Mouse (Mus musculus) hindbrain, embryonic 13.5 days (tissue): Measurements from ENCODE around the gene Tspyl4. TPM values are rescaled to one million over a fixed set of nuclear protein-coding genes. Genes with fewer than 3 reads are reported as not detected.
A peak's percentile ranks its signal among the peaks of the same experiment; 100 is the strongest.
"Not testable (repeated sequence)": the region's sequence is repeated elsewhere in the genome, so short reads cannot be mapped to it uniquely, and the experiment has no call there.

Source experiments
- ATAC-seq: fragments of 200-750 bp; cut with Nextera tagmentation; 2 replicates; pipeline ENCODE4 v1.8.0; 2017; ENCODE audit warnings: moderate TSS enrichment; ENCODE audit not compliant: low FRiP score
- H3K27ac ChIP-seq: fragments of 300-500 bp; sonication (generic); 2 replicates; pipeline ENCODE4 v1.5.1; 2015; ENCODE audit warnings: inconsistent platforms, mild to moderate bottlenecking, moderate library complexity
- H3K27me3 ChIP-seq: fragments of 300-500 bp; sonication (generic); 2 replicates; pipeline ENCODE4 v1.6.1; 2015; ENCODE audit warnings: mild to moderate bottlenecking, inconsistent platforms
- H3K36me3 ChIP-seq: fragments of 300-500 bp; sonication (generic); 2 replicates; pipeline ENCODE4 v1.6.1; 2015; ENCODE audit warnings: mild to moderate bottlenecking, inconsistent platforms
- H3K4me1 ChIP-seq: fragments of 300-500 bp; sonication (generic); replicated peaks from 2 replicates; pipeline ENCODE4 v1.6.1; 2015; ENCODE audit warnings: inconsistent platforms
- H3K4me2 ChIP-seq: fragments of 300-500 bp; sonication (generic); 2 replicates; pipeline ENCODE4 v1.6.1; 2015; ENCODE audit warnings: inconsistent platforms, mild to moderate bottlenecking, moderate library complexity
- H3K4me3 ChIP-seq: fragments of 300-500 bp; sonication (generic); 2 replicates; pipeline ENCODE4 v1.5.1; 2015; ENCODE audit warnings: mild to moderate bottlenecking, inconsistent platforms
- H3K9ac ChIP-seq: fragments of 300-500 bp; sonication (generic); 2 replicates; pipeline ENCODE4 v1.6.1; 2015; ENCODE audit warnings: mild to moderate bottlenecking, inconsistent platforms
- H3K9me3 ChIP-seq: fragments of 300-500 bp; sonication (generic); 2 replicates; pipeline ENCODE4 v1.6.1; 2016; ENCODE audit warnings: inconsistent platforms
- WGBS: fragments of 180-500 bp; shearing (Covaris S2); methylation state at CpG from one replicate; pipeline ENCODE4 v1.1.7; 2015; 5-methylcytosine and 5-hydroxymethylcytosine counted together
- polyA plus RNA-seq: library from polyadenylated mRNA; unstranded; fragments of >200 nt; fragmentation: Nextera tagmentation; extraction: Ambion mirVana; gene quantifications from 2 replicates; pipeline ENCODE4 v1.2.1, GENCODE M21; 2015

Tspyl4 gene
- 229 and 238 TPM in 2 replicates for polyA plus RNA-seq

GRCm38 (mm10) chr10:34297299-34297979 lies at the start of gene Tspyl4:
Tspyl4 (plus strand) TSS chr10:34297442.
- no peaks in the 10 kb centered on the region for H3K27me3 ChIP-seq
- H3K27ac ChIP-seq, result peak within 1 kb of the TSS; percentile 99
- H3K36me3 ChIP-seq, result peaks cover 4% of the 10 kb centered on the region
- no peaks in the 10 kb centered on the region for H3K9me3 ChIP-seq
- peak within 1 kb of the TSS; percentile 96 for H3K9ac ChIP-seq
- H3K4me1 ChIP-seq, result peaks cover 44% of the 10 kb centered on the region
- under 1% methylated on average over 38 of the region's 38 CpGs for WGBS
- peak within 1 kb of the TSS; percentile 83 for H3K4me3 ChIP-seq
- H3K4me2 ChIP-seq, result peak within 1 kb of the TSS; percentile 97
- peak; percentile 98 for ATAC-seq

GRCm38 (mm10) chr10:34247757-34248156 lies 49.5 kb upstream of the Tspyl4 start:
- Histone ChIP-seq H3K4me3 (no peak overlapping the region), H3K4me1 (no peaks in the 10 kb centered on the region), H3K36me3 (no peaks in the 10 kb centered on the region), H3K27ac (no peak overlapping the region), H3K27me3 (no peaks in the 10 kb centered on the region), H3K4me2 (no peak overlapping the region), H3K9me3 (no peaks in the 10 kb centered on the region), H3K9ac (no peak overlapping the region)
- WGBS, result 45% methylated on average over 3 of the region's 3 CpGs
- no peak for ATAC-seq

GRCm38 (mm10) chr10:34249594-34249993 lies 47.6 kb upstream of the Tspyl4 start:
- Histone ChIP-seq H3K9ac (no peak overlapping the region), H3K36me3 (no peaks in the 10 kb centered on the region), H3K9me3 (no peaks in the 10 kb centered on the region), H3K4me1 (no peaks in the 10 kb centered on the region), H3K4me3 (no peak overlapping the region), H3K27me3 (no peaks in the 10 kb centered on the region), H3K4me2 (no peak overlapping the region), H3K27ac (no peak overlapping the region)
- ATAC-seq, result no peak
- 35% methylated on average over 2 of the region's 2 CpGs for WGBS

- 88% methylated on average over 9 of the region's 9 CpGs for WGBS
- H3K4me1 ChIP-seq, H3K4me2 ChIP-seq, H3K9ac ChIP-seq, H3K36me3 ChIP-seq, ATAC-seq, H3K27ac ChIP-seq, H3K9me3 ChIP-seq, H3K27me3 ChIP-seq, H3K4me3 ChIP-seq: not testable (repeated sequence)
Observed at GRCm38 (mm10) chr10:34252833-34253232, 44.4 kb upstream of the Tspyl4 start.

- 83% methylated on average over 4 of the region's 4 CpGs for WGBS
- Histone ChIP-seq H3K9me3 (no peaks in the 10 kb centered on the region), H3K4me1 (no peaks in the 10 kb centered on the region), H3K27ac (no peak overlapping the region), H3K27me3 (no peaks in the 10 kb centered on the region), H3K9ac (no peak overlapping the region), H3K36me3 (no peaks in the 10 kb centered on the region), H3K4me2 (no peak overlapping the region), H3K4me3 (no peak overlapping the region)
- ATAC-seq, result no peak
Observed at GRCm38 (mm10) chr10:34265106-34265505, 32.1 kb upstream of the Tspyl4 start.

- Histone ChIP-seq H3K9me3 (no peaks in the 10 kb centered on the region), H3K4me3 (no peak overlapping the region), H3K36me3 (no peaks in the 10 kb centered on the region), H3K9ac (no peak overlapping the region), H3K4me2 (no peak overlapping the region), H3K27me3 (no peaks in the 10 kb centered on the region), H3K4me1 (0 out of 2 replicates have a peak, but pooled peaks cover 3% of the 10 kb centered on the region), H3K27ac (no peak overlapping the region)
- ATAC-seq, result no peak
- WGBS, result 81% methylated on average over 5 of the region's 5 CpGs
Observed at GRCm38 (mm10) chr10:34267312-34268070, 29.8 kb upstream of the Tspyl4 start.

- Histone ChIP-seq H3K4me1 (0 out of 2 replicates have a peak, but pooled peaks cover 3% of the 10 kb centered on the region), H3K36me3 (no peaks in the 10 kb centered on the region), H3K27me3 (no peaks in the 10 kb centered on the region), H3K4me2 (no peak overlapping the region), H3K4me3 (no peak overlapping the region), H3K27ac (no peak overlapping the region), H3K9ac (no peak overlapping the region), H3K9me3 (no peaks in the 10 kb centered on the region)
- WGBS, result 54% methylated on average over 7 of the region's 7 CpGs
- ATAC-seq, result no peak
Observed at GRCm38 (mm10) chr10:34271681-34272080, 25.6 kb upstream of the Tspyl4 start.

GRCm38 (mm10) chr10:34280591-34281175 lies 16.6 kb upstream of the Tspyl4 start:
- WGBS, result 28% methylated on average over 13 of the region's 13 CpGs
- Histone ChIP-seq H3K4me2 (peak overlapping the region; percentile 73), H3K9me3 (no peaks in the 10 kb centered on the region), H3K27me3 (no peaks in the 10 kb centered on the region), H3K36me3 (no peaks in the 10 kb centered on the region), H3K27ac (peak overlapping the region; percentile 60), H3K4me1 (peaks cover 20% of the 10 kb centered on the region), H3K9ac (peak overlapping the region; percentile 43; the same call in 1 of the 2 replicates), H3K4me3 (peak overlapping the region; percentile 29)
- ATAC-seq, result peak; percentile 11; the same call in 1 of the 2 replicates

GRCm38 (mm10) chr10:34281211-34281961 lies 15.9 kb upstream of the Tspyl4 start:
- Histone ChIP-seq H3K4me2 (peak overlapping the region; percentile 73), H3K4me1 (peaks cover 20% of the 10 kb centered on the region), H3K36me3 (peaks cover 3% of the 10 kb centered on the region; the same call in 1 of the 2 replicates), H3K27ac (peak overlapping the region; percentile 93), H3K27me3 (no peaks in the 10 kb centered on the region), H3K9ac (peak overlapping the region; percentile 97), H3K9me3 (no peaks in the 10 kb centered on the region), H3K4me3 (peak overlapping the region; percentile 95)
- ATAC-seq, result peak; percentile 52; the same call in 1 of the 2 replicates
- WGBS, result 20% methylated on average over 14 of the region's 14 CpGs

- H3K4me2 ChIP-seq, result peak within 1 kb of the TSS; percentile 77
- peak; percentile 98 for ATAC-seq
- no peaks in the 10 kb centered on the region for H3K9me3 ChIP-seq
Observed at GRCm38 (mm10) chr10:34281962-34282388, 15.3 kb upstream of the Tspyl4 start, which contains the start of gene Tspyl1. Tspyl1 (plus strand) TSS chr10:34282190.

GRCm38 (mm10) chr10:34282420-34283238 lies 14.6 kb upstream of the Tspyl4 start:
- Histone ChIP-seq H3K27ac (peak overlapping the region; percentile 93), H3K4me1 (peaks cover 20% of the 10 kb centered on the region), H3K4me2 (peak overlapping the region; percentile 77), H3K4me3 (peak overlapping the region; percentile 95), H3K9ac (peak overlapping the region; percentile 97), H3K27me3 (no peaks in the 10 kb centered on the region), H3K9me3 (no peaks in the 10 kb centered on the region), H3K36me3 (peaks cover 10% of the 10 kb centered on the region)
- peak; percentile 41 for ATAC-seq
- WGBS, result 5% methylated on average over 47 of the region's 47 CpGs

More at GRCm38 (mm10) chr10:34281962-34282388, 15.3 kb upstream of the Tspyl4 start, which contains the start of gene Tspyl1:
- H3K4me1 ChIP-seq, result peaks cover 20% of the 10 kb centered on the region
- under 1% methylated on average over 38 of the region's 38 CpGs for WGBS
- H3K4me3 ChIP-seq, result peak within 1 kb of the TSS; percentile 95
- H3K9ac ChIP-seq, result peak within 1 kb of the TSS; percentile 97
- H3K27me3 ChIP-seq, result no peaks in the 10 kb centered on the region
- peak within 1 kb of the TSS; percentile 93 for H3K27ac ChIP-seq
- H3K36me3 ChIP-seq, result peaks cover 4% of the 10 kb centered on the region
